Mouse (Mus musculus) monocyte, adult 2 months (primary cell): ENCODE data around the gene L3mbtl4.

Source experiments
- DNase-seq, 2 experiments: peaks; one replicate each; pipeline ENCODE4 v3.0.0; 2022; ENCODE audit warnings: low spot score in 2 of 2, low read depth in 1 of 2

L3mbtl4 gene

GRCm38 (mm10) chr17:68631396-68631795 lies 357.8 kb downstream of the L3mbtl4 start:
- DNase-seq = no peak

GRCm38 (mm10) chr17:68640187-68640586 lies 366.6 kb downstream of the L3mbtl4 start:
- DNase-seq = no peak

GRCm38 (mm10) chr17:68642521-68643088 lies 369.0 kb downstream of the L3mbtl4 start:
- no peak for DNase-seq

- DNase-seq = no peak
Measured at GRCm38 (mm10) chr17:68666528-68666927, 392.9 kb downstream of the L3mbtl4 start.

- DNase-seq = no peak
Measured at GRCm38 (mm10) chr17:68672088-68672504, 398.5 kb downstream of the L3mbtl4 start.

GRCm38 (mm10) chr17:68710701-68711100 lies 437.1 kb downstream of the L3mbtl4 start:
- no peak for DNase-seq

- no peak for DNase-seq
Measured at GRCm38 (mm10) chr17:68711350-68711749, 437.8 kb downstream of the L3mbtl4 start.

- no peak for DNase-seq
Measured at GRCm38 (mm10) chr17:68748296-68748695, 474.7 kb downstream of the L3mbtl4 start.

GRCm38 (mm10) chr17:68750513-68750912 lies 476.9 kb downstream of the L3mbtl4 start:
- DNase-seq = no peak

GRCm38 (mm10) chr17:68753112-68753511 lies 479.5 kb downstream of the L3mbtl4 start:
- no peak for DNase-seq

GRCm38 (mm10) chr17:68754789-68755188 lies 481.2 kb downstream of the L3mbtl4 start:
- no peak for DNase-seq

- DNase-seq = no peak
Measured at GRCm38 (mm10) chr17:68758428-68758827, 484.8 kb downstream of the L3mbtl4 start.

GRCm38 (mm10) chr17:68758936-68759335 lies 485.3 kb downstream of the L3mbtl4 start:
- DNase-seq = no peak

GRCm38 (mm10) chr17:68759978-68760377 lies 486.4 kb downstream of the L3mbtl4 start:
- DNase-seq = no peak

GRCm38 (mm10) chr17:68764329-68764880 lies 490.8 kb downstream of the L3mbtl4 start:
- DNase-seq = no peak

- DNase-seq = no peak
Measured at GRCm38 (mm10) chr17:68769561-68769960, 496.0 kb downstream of the L3mbtl4 start.

GRCm38 (mm10) chr17:68771046-68771750 lies 497.6 kb downstream of the L3mbtl4 start:
- DNase-seq = no peak

GRCm38 (mm10) chr17:68793741-68794140 lies 520.1 kb downstream of the L3mbtl4 start:
- DNase-seq = no peak

- no peak for DNase-seq
Measured at GRCm38 (mm10) chr17:68826323-68826722, 552.7 kb downstream of the L3mbtl4 start, which contains the start of gene Tmem200c. Gene Tmem200c, plus strand, starts transcription at chr17:68826623.
